Mouse (Mus musculus) heart, adult 11 months (tissue): ENCODE results near the gene Fam163b.

Source experiments
- DNase-seq: peaks from one replicate; pipeline ENCODE4 v3.0.0; 2022

The Fam163b gene

GRCm38 (mm10) chr2:27141950-27142693 is at the start of gene Fam163b:
Fam163b (minus strand) TSS chr2:27142491.
- DNase-seq, result peak; percentile 91

- DNase-seq, result no peak
Measured at GRCm38 (mm10) chr2:27189994-27190393, 47.7 kb upstream of the Fam163b start.

GRCm38 (mm10) chr2:27187531-27187930 is 45.2 kb upstream of the Fam163b start:
- DNase-seq, result no peak

GRCm38 (mm10) chr2:27183734-27184133 is 41.4 kb upstream of the Fam163b start:
- DNase-seq, result no peak

- DNase-seq, result peak; percentile 98
Measured at GRCm38 (mm10) chr2:27181907-27182306, 39.6 kb upstream of the Fam163b start.

- DNase-seq, result peak; percentile 88
Measured at GRCm38 (mm10) chr2:27179101-27179500, 36.8 kb upstream of the Fam163b start.

GRCm38 (mm10) chr2:27175696-27176267 is 33.5 kb upstream of the Fam163b start:
- DNase-seq, result peak; percentile 80

- no peak for DNase-seq
Measured at GRCm38 (mm10) chr2:27174242-27174641, 32.0 kb upstream of the Fam163b start.

- DNase-seq, result no peak
Measured at GRCm38 (mm10) chr2:27166999-27167398, 24.7 kb upstream of the Fam163b start.

GRCm38 (mm10) chr2:27166074-27166473 is 23.8 kb upstream of the Fam163b start:
- DNase-seq, result peak; percentile 83

GRCm38 (mm10) chr2:27164796-27165590 is 22.7 kb upstream of the Fam163b start, which contains the start of gene Dbh:
Dbh (plus strand) TSS chr2:27165233.
- DNase-seq, result peak; percentile 89

- no peak for DNase-seq
Measured at GRCm38 (mm10) chr2:27163851-27164250, 21.6 kb upstream of the Fam163b start.

- no peak for DNase-seq
Measured at GRCm38 (mm10) chr2:27162656-27163055, 20.4 kb upstream of the Fam163b start.

GRCm38 (mm10) chr2:27161526-27161925 is 19.2 kb upstream of the Fam163b start:
- peak; percentile 75 for DNase-seq

- no peak for DNase-seq
Measured at GRCm38 (mm10) chr2:27156596-27156995, 14.3 kb upstream of the Fam163b start.

GRCm38 (mm10) chr2:27154466-27155185 is 12.3 kb upstream of the Fam163b start:
- DNase-seq, result no peak

- no peak for DNase-seq
Measured at GRCm38 (mm10) chr2:27149457-27149856, 7.2 kb upstream of the Fam163b start.

GRCm38 (mm10) chr2:27146840-27147239 is 4.5 kb upstream of the Fam163b start:
- DNase-seq, result peak; percentile 73

GRCm38 (mm10) chr2:27144957-27145356 is 2.7 kb upstream of the Fam163b start:
- DNase-seq, result no peak

GRCm38 (mm10) chr2:27138356-27138755 is 3.9 kb downstream of the Fam163b start:
- DNase-seq, result peak; percentile 63

GRCm38 (mm10) chr2:27136789-27137188 is 5.5 kb downstream of the Fam163b start:
- DNase-seq, result peak; percentile 77

- DNase-seq, result no peak
Measured at GRCm38 (mm10) chr2:27136336-27136735, 6.0 kb downstream of the Fam163b start.

- DNase-seq, result peak; percentile 74
Measured at GRCm38 (mm10) chr2:27135935-27136334, 6.4 kb downstream of the Fam163b start.
